Mouse (Mus musculus) bone marrow, adult 2 months (tissue): ENCODE measurements at regions not wholly inside any gene's neighbourhood (a gene's known extent, or its start where the extent isn't known, plus 50 kb on each side); places are given as distances from the start of the nearest gene placed in this dataset.
A peak's percentile ranks its signal among the peaks of the same experiment; 100 is the strongest.

Experiments
- H3K27ac ChIP-seq: fragments of 200-500 bp; 2 replicates; pipeline ENCODE4 v1.5.1; 2012; ENCODE audit warnings: low read depth, mild to moderate bottlenecking, control low read depth, inconsistent platforms, low read length; ENCODE audit not compliant: control insufficient read depth, poor library complexity, insufficient read depth
- H3K4me1 ChIP-seq: fragments of 200-500 bp; 2 replicates; pipeline ENCODE4 v1.6.1; 2011; ENCODE audit warnings: low read length; ENCODE audit not compliant: control insufficient read depth, insufficient read depth
- H3K4me3 ChIP-seq: fragments of 200-500 bp; replicated peaks from 2 replicates; pipeline ENCODE3; 2011; ENCODE audit warnings: mild to moderate bottlenecking, low read depth, low read length, control low read depth; ENCODE audit not compliant: control insufficient read depth
- CTCF ChIP-seq: fragments of 200-500 bp; IDR thresholded peaks from 2 replicates; pipeline ENCODE4 v1.5.1; 2011; ENCODE audit warnings: low read length, control low read depth; ENCODE audit not compliant: control insufficient read depth, insufficient read depth
- POLR2A ChIP-seq: fragments of 200-500 bp; IDR thresholded peaks from 2 replicates; pipeline ENCODE4 v1.6.1; 2011; ENCODE audit warnings: low read depth, mild to moderate bottlenecking, control low read depth, low read length, borderline replicate concordance; ENCODE audit not compliant: control insufficient read depth
- WGBS: fragments of 180-500 bp; shearing (Covaris S2); methylation state at CpG from one replicate; pipeline ENCODE4 v1.1.7; 2018; 5-methylcytosine and 5-hydroxymethylcytosine counted together

DNA sequence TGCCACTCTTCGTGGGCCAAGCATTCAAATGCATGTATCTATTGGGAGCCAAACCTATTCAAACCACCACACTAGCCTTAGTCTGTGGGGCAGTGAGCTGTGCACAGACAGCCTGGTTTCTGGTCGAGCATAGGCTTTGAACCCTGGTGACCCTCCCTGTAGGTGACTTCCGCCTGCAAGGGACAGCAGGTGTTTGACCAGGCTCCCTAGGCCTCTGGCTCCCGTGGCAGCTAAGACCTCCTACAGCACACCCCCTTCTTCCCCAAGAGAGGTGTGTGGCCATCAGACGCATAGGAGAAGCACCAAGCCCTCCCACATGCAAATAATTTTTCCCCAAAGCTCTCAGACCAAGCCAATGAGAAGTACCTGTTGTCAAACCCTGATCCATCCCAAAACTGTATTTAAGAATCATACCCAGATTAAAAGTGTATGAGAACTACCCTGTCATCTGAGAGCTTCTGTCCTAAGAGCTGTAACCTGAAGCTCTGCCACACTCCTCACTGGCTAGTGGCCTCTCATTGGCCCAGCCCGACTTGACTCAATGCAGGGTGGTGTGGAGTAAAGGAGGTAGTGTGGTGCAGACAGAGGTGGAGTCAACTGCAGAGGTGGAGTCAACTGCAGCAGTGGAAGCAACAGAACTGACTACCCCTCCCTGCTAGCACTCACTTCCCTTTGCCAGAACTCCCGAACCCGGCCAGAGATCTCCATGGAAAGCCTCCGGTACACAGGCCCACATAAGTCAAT is 82.5 kb upstream of the Usp38 start:
- H3K4me3 ChIP-seq = no peak overlapping the region
- 72% methylated on average over 9 of the region's 9 CpGs for WGBS
- H3K4me1 ChIP-seq = no peaks in the 10 kb centered on the region
- no peak overlapping the region for H3K27ac ChIP-seq
- TF ChIP-seq CTCF (no peak), POLR2A (no peak)

DNA sequence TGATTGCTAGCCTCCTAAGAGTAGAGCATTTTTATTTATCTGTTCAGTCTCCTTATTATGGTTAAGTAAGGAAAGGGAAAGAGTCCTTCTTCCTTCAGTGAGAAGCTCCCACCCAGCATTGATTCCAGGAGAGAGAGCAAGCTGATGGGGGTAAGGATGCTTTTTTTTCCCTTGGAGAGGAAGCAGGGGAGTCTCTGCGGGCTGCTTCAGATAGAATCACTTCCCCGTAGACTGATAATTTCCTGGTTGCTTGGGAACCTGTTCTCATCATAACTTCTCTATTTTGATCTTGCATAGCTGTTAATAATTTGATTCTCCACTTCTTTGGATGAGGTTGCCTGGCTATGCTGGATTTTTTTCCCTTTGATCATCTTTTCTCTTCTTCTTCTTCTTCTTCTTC is 80.5 kb upstream of the Usp38 start:
- WGBS = 0% methylated on average over 2 of the region's 2 CpGs
- H3K27ac ChIP-seq = no peak overlapping the region
- TF ChIP-seq CTCF (no peak), POLR2A (no peak)

DNA sequence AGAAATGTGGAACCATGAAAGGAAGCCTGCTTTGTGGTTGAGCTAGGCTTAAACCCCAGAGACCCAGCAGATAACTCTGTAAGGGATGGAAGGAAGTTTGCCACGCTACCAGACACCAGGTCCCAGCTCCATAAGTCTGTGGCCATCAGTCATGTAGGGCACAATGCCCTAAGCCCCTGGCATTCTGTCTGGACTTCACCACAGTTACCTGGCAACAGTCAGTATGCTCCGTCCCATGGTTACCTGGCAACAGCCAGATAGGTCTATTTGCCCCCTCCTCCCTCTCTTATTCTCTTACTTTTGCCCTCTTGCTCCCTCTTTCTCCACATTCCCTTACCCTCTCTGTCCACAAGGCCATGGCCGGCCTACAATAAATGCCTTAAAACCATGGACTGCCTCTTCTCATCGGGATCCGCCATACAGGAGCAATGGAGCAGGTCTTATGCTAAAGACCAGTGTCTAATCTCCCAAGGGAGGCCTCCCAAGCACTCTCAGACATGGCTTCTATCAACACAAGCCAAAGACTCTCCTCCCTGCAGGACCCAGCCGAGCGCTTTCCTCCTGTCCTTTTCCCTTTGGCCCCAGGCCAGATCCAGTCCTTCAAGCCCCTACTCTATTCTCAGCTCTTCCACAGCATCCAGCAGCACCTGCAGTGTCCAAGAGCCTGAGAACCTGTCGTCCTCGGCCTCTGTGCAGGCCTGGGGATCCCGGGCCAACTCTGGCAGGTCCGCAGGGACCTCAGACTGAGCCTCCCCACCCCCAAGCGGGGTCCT is 66.3 kb upstream of the Usp38 start:
- peak overlapping the region; percentile 15; the same call in 1 of the 2 replicates for H3K27ac ChIP-seq
- H3K4me1 ChIP-seq = no peaks in the 10 kb centered on the region
- 84% methylated on average over 12 of the region's 12 CpGs for WGBS
- H3K4me3 ChIP-seq = no peak overlapping the region
- TF ChIP-seq CTCF = no peak
- no peak for TF ChIP-seq POLR2A

More for the DNA sequence above, 80.5 kb upstream of the Usp38 start:
- Histone ChIP-seq H3K4me1 (no peaks in the 10 kb centered on the region), H3K4me3 (no peak overlapping the region)

DNA sequence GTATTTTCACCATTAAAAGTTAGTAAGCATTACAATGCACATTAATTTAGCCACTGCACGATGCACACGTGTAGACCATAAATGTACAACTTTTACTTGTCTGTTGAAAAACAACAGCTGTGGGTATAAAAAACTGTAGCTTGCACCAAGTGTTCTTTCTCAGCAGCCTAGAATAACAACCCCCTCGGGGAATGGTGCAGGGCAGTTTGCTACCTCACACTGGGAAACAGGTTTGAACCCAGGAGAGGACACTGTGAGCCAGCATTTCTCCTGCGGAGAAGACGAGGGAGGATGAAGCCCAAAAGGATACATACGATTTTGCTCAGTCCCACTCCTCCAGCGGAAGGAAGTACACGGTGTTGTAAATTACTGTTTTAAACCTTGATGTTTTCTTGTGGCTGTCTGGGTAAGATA is 65.2 kb upstream of the Usp38 start:
- Histone ChIP-seq H3K27ac (no peak overlapping the region), H3K4me1 (no peaks in the 10 kb centered on the region), H3K4me3 (no peak overlapping the region)
- no peak for TF ChIP-seq POLR2A
- no peak for TF ChIP-seq CTCF
- 8% methylated on average over 8 of the region's 8 CpGs for WGBS

DNA sequence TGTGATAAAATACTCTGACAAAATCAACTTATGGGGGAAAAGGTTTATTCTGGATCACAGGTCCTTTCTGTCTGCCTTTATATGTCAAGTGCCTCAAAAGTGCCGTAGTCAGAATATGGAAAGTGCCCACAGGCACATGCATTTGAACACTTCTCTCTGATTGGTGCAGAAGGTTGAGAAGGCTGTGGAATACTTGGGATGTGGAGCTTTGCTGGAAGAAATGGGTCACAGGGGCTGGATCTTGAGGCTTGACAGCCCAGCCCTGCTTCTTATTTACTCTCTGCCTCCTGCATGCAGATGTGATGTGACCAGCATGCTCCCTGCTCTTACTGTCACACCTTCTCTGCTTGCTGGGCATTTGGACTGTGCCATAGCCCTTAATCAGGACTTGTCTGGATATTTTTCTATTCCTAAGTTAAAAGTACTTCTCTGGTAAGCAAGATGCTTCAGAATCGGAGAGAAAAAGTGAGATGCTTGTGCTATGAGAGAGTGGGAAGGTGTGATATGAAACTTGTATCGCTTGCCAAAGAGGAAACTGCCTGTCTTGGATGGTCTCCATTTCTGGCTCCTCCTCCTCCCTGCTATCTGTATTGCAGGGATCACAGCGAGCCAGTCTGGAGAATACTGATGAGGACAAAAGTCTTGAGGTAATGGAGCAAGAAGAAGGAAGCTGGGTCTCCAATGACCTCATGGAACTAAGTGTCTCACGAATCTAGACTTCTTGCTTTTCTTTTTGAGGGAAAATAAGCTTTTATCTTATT is 54.5 kb upstream of the Usp38 start:
- H3K4me3 ChIP-seq = no peak overlapping the region

DNA sequence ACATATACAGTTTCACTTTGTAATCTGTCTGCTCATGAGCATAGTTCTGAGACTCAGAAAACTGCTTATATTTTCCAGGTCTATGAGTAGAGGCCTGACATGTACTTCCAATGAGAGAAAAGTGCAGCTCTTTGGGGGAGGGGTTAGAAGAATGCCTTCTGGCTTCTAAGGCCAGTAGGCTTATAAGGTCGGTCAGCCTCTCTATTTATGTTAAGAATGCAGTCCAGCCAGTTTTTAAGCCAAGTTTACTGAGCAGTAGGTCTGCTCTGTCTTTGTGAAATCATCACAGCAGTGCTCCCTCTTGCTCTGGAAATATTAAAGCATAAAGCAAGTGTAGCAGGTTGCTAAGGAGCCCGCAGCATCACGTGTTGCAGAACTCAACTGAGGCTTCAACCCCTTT is 53.8 kb upstream of the Usp38 start:
- no peaks in the 10 kb centered on the region for H3K4me1 ChIP-seq
- TF ChIP-seq CTCF (no peak), POLR2A (no peak)
- H3K4me3 ChIP-seq = no peak overlapping the region
- WGBS = 83% methylated on average over 3 of the region's 3 CpGs
- H3K27ac ChIP-seq = no peak overlapping the region

More for the DNA sequence above, 54.5 kb upstream of the Usp38 start:
- Histone ChIP-seq H3K4me1 (no peaks in the 10 kb centered on the region), H3K27ac (no peak overlapping the region)
- TF ChIP-seq CTCF = no peak
- no peak for TF ChIP-seq POLR2A
- 63% methylated on average over 5 of the region's 5 CpGs for WGBS

DNA sequence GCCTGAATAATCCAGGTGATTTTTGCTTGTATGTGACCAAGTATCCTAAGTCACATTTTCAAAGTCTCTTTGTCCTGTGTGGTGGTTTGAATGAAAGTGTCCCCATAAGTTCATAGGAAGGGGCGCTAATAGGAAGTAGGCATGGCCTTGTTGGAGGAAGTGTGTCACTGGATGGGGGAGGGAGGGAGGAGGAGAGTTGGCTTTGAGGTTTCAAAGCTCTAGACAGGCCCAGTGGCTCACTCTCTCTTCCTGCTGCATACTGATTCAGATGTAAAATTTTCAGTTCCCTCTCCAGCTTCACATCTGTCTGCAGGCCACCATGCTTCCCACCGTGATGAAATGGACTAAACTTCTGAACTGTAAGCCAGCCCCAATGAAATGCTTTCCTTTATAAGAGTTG is 52.0 kb upstream of the Usp38 start:
- WGBS = 56% methylated on average over 2 of the region's 2 CpGs
- H3K4me1 ChIP-seq = no peaks in the 10 kb centered on the region
- TF ChIP-seq CTCF (no peak), POLR2A (no peak)
- H3K4me3 ChIP-seq = no peak overlapping the region
- H3K27ac ChIP-seq = no peak overlapping the region
